Mouse (Mus musculus) cerebellum, postnatal 14 days (tissue): ENCODE measurements around the gene Gan.
A peak's percentile ranks its signal among the peaks of the same experiment; 100 is the strongest.

Experiments used
- DNase-seq, 2 experiments: peaks; one replicate each; pipeline ENCODE4 v3.0.0; 2021; ENCODE audit warnings: mixed read lengths in 2 of 2

Gan gene

GRCm38 (mm10) chr8:117159031-117159430, 1.1 kb downstream of the Gan start:
- no peak for DNase-seq

- no peak for DNase-seq
Measured at GRCm38 (mm10) chr8:117164912-117165311, 7.0 kb downstream of the Gan start.

DNA sequence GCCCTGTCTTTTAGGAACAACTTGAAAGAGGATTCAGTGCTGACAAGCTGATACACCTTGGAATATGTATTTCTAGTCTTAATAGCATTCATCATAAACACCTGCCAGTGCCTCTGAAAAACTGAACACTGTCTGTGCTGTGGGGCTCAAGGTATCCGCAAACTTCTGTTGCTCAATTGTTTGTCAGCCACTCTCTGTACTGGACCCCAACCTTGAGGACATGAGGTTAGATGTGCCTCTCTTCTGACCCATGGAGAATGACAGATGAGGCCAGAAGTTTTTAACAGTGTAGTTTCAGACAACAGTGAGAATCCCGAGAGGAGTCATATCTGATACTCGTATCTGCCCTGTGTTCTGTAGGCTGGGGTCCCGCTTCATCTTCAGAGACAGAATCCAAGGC, 7.6 kb downstream of the Gan start:
- no peak for DNase-seq

- DNase-seq = no peak
Measured at GRCm38 (mm10) chr8:117166515-117166914, 8.6 kb downstream of the Gan start.

DNA sequence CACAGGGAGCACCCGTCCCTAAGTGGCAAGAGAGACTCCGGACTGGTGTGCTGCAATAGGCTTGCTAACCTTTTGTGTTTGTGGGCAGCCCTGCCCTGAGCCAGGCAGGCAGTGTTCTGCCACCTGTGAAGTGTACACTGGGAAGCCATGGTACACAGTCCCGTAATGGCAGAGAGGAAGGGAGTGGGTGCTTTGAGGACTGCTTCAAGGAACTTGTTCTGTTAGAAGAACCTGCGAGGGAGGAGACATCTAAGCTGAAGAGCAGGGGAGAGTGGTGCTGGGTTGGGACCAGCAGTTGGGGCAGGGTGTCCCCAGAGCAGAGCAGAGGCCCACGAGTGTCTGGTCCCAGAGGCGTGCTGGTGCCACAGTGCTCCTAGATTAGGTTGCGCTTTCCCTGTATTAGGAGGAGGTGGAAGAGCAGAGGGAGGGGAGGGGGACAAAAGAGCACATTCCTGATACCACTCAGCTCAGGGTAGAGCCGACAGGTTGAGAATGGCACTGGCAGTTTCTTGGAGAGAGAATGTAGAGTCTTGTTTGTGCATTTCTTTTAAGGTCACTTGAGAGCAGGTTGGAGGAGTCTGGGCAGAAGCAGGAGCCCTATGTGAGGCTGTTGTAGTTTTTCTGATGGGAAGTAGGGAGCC, 9.4 kb downstream of the Gan start:
- DNase-seq = no peak

- no peak for DNase-seq
Measured at GRCm38 (mm10) chr8:117168378-117168777, 10.4 kb downstream of the Gan start.

DNA sequence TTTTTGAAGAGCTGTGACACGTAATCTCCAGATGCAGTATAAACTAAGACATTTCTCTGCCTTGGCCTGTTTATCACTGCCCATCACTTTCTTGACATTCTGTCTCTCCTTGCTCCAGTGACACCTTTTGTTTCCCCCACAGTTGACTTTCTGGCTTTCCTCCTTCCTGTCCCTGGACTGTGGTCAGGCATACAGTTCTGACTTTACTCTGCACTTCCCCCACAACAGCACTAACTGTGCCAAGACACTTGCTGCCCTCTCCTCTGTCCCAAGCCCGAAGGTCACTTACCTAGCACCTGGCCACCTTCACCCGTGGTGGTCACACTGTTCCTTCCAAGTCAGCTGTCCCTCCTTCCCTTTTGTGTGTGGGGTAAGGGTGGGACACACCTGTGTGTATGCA, 13.9 kb downstream of the Gan start:
- DNase-seq = no peak

GRCm38 (mm10) chr8:117172904-117173303, 15.0 kb downstream of the Gan start:
- peak; percentile 52 to 55 for DNase-seq

DNA sequence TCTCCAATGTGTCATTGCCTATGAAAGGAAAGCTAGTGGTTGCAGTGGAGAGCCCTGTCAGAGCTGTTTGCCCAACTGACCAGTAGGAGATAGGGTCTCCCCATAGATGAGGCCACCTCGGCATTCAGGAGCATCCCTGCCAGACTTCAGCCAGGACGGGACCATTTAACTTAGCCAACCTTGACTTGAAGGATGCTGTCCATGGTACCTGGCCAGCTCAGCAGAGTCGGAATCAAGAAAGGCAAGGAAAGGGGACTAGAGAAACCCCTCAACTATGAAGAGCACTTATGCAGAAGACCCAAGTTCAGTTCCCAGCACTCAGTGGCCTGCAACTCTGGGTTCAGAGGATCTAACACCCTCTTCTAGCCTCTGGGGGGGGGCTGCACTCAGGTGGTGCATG, 15.8 kb downstream of the Gan start:
- DNase-seq = no peak

- no peak for DNase-seq
Measured at GRCm38 (mm10) chr8:117174536-117174935, 16.6 kb downstream of the Gan start.

DNA sequence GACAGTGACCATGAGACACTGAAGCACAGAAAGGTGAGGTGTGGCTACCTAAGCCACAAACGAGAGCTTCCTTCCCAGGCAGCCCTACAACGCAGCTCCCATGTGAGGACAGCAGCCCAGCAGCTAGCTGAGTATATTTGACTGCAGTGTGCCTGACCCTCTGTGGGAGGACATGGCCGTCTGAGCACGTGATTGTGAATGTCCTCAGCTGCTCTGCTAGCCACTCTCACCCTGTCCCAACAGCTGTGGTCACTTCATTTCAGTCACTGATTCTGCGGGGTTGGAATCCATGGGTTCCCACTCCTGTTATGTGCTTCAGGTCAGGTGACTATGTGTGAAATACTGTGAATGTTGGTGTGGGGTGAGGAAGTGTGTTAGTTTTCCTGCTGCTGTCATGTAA, 18.4 kb downstream of the Gan start:
- DNase-seq = no peak

DNA sequence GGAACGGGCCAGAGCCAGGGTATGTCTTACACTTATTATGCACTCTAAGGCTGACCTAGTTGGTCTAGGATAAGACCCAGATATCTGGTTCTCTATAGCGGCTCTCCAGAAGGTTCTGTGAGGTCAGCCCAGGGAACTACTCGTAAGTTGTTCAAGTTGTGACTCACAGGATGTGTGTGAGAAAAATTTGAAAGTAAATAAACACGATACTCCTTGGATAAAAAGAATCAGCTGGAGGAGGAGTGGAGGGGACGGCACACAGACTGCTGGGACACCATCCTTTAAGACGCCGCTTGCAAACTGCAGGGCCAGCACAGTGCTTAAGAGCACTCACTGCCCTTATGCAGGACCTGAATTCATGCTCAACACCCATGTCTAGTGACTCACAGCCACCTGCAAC, 19.3 kb downstream of the Gan start:
- no peak for DNase-seq

- DNase-seq = no peak
Measured at GRCm38 (mm10) chr8:117178039-117178438, 20.1 kb downstream of the Gan start.

GRCm38 (mm10) chr8:117178676-117179075, 20.7 kb downstream of the Gan start:
- no peak for DNase-seq

DNA sequence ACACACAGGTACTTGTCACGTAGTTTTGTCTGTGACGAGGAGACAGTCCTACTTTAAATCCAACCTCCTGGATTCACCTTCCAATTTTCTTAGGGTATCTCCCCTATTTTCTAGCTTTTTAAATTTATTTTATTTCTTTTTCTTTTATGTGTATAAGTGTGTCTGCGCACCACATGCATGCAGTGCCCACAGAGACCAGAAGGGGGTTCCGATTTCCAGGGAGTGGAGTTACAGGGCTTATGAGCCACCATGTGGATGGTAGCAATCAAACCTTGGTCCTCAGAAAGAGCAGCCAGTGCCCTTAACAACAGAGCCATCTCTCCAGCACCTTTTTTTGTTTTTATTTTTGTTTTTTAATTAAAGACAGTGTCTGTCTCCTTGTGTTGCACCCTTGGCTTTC, 24.8 kb downstream of the Gan start:
- no peak for DNase-seq

- no peak for DNase-seq
Measured at GRCm38 (mm10) chr8:117183664-117184377, 25.9 kb downstream of the Gan start.

DNA sequence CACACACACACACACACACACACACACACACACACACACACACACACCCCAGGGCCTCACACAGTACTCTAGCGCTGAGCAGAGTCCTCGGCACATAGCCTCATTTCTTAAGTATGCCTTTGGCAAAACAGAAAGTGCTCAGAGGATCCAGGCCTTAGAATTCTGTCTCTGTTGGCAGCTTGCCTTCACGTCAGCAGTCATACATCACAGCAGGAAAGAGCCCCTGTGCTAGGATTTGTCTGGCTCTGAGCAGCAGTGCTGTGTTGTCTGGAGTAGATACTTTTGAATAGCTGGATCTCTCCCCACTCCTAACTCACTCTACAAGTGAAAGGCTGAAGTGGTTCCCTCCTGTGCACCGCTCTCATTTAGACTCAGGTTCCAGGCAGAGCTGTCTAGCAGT, 36.4 kb downstream of the Gan start:
- peak; percentile 29 to 33 for DNase-seq

GRCm38 (mm10) chr8:117196593-117196992, 38.7 kb downstream of the Gan start:
- DNase-seq = no peak

DNA sequence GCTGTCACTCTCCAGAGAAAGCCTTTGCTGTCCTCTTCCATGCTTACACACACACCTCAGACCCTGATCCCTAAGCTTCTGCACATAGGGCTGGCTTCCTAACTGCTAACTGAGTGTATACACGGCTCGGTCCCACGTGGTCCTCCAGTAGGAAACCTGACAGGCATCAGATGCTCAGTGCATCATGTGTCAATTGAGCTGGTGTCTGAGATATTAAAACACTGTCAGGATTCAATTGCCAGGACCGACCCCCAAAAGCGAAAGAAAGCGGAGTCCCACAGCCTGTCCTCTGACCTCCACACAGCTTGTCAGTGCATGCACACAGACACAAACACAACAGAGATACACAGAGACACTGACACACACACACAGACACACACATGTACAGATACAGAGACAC, 39.6 kb downstream of the Gan start:
- DNase-seq = no peak

DNA sequence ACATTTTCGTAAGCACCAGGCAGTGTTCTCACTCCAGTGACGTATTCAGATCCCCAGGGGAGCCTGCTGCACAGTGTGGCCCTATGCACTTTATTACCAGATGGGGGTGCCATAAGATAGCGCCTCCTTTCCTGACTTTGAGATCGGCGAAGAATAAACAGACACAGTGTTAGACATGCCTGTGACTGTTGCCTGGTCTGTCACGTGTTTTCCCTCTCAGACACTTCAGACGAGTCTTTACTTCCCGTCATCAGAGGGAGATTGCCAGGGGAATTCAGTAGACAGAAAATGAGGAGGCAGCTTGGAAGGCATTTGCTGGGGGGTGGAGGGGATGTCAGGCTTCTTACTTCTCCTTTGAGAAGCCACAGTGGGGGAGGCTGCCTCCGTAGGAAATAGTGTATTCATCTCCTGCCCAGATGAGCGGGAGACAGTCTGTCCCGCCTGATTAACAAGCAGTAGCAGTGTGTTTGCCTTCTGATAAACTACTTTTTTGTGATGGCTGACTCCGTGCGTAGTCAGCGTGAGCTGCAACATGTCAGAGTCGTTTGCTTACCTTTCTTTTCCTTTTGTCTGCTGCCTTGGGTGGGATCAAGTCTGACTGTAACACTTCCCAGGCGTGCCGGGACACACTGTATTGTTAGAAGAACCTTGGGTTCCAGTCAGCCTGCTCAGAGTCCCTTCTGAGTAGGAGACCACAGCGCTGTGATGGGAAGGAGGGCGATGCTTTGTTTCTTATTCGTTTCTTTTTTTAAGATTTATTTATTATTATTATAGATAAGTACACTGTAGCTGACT, 40.4 kb downstream of the Gan start:
- peak; percentile 23 to 33 for DNase-seq

- no peak for DNase-seq
Measured at GRCm38 (mm10) chr8:117199658-117200057, 41.7 kb downstream of the Gan start.

GRCm38 (mm10) chr8:117200346-117200745, 42.4 kb downstream of the Gan start:
- no peak for DNase-seq

- DNase-seq = no peak
Measured at GRCm38 (mm10) chr8:117200803-117201202, 42.9 kb downstream of the Gan start.
